Mouse (Mus musculus) urinary bladder, postnatal 10 days (tissue): ENCODE data around the gene Gm13288.
"Not testable (repeated sequence)": the region's sequence is repeated elsewhere in the genome, so short reads cannot be mapped to it uniquely, and the experiment has no call there.

ENCODE experiments used
- DNase-seq: peaks from one replicate; pipeline ENCODE4 v3.0.0; 2022; ENCODE audit warnings: low spot score

Gm13288 gene

DNA sequence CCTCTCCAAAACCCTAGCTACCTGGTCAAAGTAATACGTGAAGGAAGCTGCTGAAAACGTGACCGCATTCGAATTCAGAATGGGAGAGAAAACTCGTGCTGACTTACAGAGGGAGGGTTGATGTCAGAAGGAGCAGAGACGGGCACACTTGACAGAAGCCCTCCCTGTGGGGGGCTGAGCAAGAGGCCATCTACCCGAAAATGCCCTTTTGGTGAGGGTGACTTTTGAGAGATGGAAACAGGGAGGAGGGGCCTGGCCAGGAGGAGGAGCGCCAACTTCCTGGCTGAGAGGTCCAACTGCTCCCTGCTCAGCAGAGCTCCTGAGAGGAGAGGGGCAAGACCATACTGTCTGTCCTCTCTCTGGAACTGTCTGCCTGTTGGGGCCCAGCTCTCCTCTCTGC is at the start of gene Gm13288:
Gene Gm13288 (plus strand): TSS at position 301 of the 400 bp plus-strand sequence.
- DNase-seq: not testable (repeated sequence)

DNA sequence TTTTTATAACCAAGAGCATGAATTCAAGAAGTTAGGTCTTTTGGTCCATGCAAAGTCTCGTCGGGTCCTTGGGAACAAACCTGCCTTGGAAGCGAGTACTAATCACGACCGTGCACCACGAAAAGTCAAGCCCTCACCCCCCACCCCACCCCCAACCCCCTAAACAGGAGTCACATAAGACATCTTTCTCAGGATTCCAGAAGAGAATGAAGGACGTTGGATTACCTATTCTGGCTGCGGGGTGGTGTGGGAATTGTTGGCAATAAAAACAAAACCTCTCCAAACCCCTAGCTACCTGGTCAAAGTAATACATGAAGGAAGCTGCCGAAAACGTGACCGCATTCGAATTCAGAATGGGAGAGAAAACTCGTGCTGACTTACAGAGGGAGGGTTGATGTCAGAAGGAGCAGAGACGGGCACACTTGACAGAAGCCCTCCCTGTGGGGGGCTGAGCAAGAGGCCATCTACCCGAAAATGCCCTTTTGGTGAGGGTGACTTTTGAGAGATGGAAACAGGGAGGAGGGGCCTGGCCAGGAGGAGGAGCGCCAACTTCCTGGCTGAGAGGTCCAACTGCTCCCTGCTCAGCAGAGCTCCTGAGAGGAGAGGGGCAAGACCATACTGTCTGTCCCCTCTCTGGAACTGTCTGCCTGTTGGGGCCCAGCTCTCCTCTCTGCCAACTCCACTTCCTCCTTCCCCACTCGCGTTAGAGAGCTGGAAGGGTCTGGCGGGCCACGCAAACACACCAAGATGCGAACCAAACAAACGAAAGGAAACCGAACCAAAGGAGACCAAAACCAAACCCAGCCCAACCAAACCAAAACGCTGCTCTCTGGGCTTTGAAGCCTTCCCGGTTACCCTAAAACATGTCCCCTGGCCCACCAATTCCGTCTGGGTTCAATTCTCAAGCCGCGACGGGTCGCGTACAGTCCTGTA is 48.5 kb upstream of the Gm13288 start:
- not testable (repeated sequence) for DNase-seq

GRCm38 (mm10) chr4:88757628-88758031 is 47.7 kb upstream of the Gm13288 start:
- DNase-seq: peak; percentile 88

- DNase-seq: not testable (repeated sequence)
These were observed 46.6 kb upstream of the Gm13288 start for GRCm38 (mm10) chr4:88758751-88759150.

- peak; percentile 41 for DNase-seq
These were observed 45.6 kb upstream of the Gm13288 start, which contains the start of gene Gm13283 for GRCm38 (mm10) chr4:88759610-88760268. Gm13283 (plus strand) TSS chr4:88760119.

- not testable (repeated sequence) for DNase-seq
These were observed 44.9 kb upstream of the Gm13288 start for GRCm38 (mm10) chr4:88760431-88760830.

GRCm38 (mm10) chr4:88761776-88762175 is 43.6 kb upstream of the Gm13288 start:
- DNase-seq: peak; percentile 76

GRCm38 (mm10) chr4:88762341-88762740 is 43.0 kb upstream of the Gm13288 start:
- not testable (repeated sequence) for DNase-seq

DNA sequence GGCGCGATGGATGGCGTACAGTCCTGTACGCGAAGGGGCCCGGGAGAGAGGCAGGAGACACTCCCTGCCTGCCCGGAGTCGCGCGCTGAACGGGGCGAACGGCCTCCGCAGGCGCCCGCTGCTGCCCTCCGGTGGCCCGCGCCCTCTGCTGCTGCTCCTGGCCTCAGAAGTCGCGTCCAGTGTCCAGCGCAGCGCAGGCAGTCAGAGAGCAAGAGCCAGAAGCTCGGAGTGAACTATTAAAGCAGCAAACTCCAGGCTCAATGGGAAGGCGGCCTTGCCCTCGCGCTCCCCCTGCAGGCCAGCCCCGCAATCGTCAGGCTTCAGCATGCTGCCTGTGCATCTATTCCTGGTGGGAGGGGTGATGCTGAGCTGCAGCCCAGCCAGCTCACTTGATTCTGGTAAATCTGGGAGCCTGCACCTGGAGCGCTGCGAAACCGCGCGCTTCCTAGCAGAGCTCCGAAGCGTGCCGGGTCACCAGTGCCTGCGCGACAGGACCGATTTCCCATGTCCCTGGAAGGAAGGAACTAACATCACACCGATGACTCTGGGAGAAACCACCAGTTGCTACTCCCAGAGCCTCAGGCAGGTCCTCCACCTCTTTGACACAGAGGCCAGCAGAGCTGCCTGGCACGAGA is 41.8 kb upstream of the Gm13288 start:
- not testable (repeated sequence) for DNase-seq

- DNase-seq: not testable (repeated sequence)
These were observed 31.8 kb upstream of the Gm13288 start, which contains the start of gene Gm13290 for GRCm38 (mm10) chr4:88773534-88773933. Gm13290 (plus strand) TSS chr4:88773834.

- not testable (repeated sequence) for DNase-seq
These were observed 28.7 kb upstream of the Gm13288 start, which contains the start of gene Gm13289 for GRCm38 (mm10) chr4:88776622-88777021. Gm13289 (plus strand) TSS chr4:88776922.

DNA sequence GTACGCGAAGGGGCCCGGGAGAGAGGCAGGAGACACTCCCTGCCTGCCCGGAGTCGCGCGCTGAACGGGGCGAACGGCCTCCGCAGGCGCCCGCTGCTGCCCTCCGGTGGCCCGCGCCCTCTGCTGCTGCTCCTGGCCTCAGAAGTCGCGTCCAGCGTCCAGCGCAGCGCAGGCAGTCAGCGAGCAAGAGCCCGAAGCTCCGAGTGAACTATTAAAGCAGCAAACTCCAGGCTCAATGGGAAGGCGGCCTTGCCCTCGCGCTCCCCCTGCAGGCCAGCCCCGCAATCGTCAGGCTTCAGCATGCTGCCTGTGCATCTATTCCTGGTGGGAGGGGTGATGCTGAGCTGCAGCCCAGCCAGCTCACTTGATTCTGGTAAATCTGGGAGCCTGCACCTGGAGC is 25.8 kb upstream of the Gm13288 start, which contains the start of gene Gm13272:
Gene Gm13272 (plus strand): TSS at position 301 of the 400 bp plus-strand sequence.
- not testable (repeated sequence) for DNase-seq

DNA sequence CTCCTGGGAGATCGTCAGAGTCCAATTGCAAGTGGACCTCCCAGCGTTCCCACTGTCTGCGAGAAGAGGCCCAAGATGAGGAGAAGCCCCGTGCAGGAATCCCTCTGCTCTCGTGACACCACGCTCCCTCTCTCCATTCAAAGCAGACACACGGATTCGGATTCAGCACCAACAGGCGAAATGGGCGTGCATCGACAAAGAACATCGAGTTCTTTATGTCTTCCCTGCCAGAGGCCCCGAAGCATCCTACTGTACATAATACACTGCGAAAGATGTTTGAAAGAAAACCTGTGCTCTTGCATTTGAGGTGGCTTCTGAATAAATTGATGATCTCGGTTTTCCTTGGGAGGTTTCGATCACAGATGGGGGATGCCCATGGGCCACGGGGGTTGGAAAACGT is 25.0 kb upstream of the Gm13288 start:
- not testable (repeated sequence) for DNase-seq

DNA sequence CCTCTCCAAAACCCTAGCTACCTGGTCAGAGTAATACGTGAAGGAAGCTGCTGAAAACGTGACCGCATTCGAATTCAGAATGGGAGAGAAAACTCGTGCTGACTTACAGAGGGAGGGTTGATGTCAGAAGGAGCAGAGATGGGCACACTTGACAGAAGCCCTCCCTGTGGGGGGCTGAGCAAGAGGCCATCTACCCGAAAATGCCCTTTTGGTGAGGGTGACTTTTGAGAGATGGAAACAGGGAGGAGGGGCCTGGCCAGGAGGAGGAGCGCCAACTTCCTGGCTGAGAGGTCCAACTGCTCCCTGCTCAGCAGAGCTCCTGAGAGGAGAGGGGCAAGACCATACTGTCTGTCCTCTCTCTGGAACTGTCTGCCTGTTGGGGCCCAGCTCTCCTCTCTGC is 23.5 kb upstream of the Gm13288 start, which contains the start of gene Ifnz:
Gene Ifnz (plus strand): TSS at position 301 of the 400 bp plus-strand sequence.
- not testable (repeated sequence) for DNase-seq

- DNase-seq: not testable (repeated sequence)
These were observed 23.0 kb upstream of the Gm13288 start for GRCm38 (mm10) chr4:88782335-88782734.

DNA sequence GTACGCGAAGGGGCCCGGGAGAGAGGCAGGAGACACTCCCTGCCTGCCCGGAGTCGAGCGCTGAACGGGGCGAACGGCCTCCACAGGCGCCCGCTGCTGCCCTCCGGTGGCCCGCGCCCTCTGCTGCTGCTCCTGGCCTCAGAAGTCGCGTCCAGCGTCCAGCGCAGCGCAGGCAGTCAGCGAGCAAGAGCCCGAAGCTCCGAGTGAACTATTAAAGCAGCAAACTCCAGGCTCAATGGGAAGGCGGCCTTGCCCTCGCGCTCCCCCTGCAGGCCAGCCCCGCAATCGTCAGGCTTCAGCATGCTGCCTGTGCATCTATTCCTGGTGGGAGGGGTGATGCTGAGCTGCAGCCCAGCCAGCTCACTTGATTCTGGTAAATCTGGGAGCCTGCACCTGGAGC is 19.9 kb upstream of the Gm13288 start, which contains the start of gene Gm13276:
Gene Gm13276 (plus strand): TSS at position 301 of the 400 bp plus-strand sequence.
- DNase-seq: not testable (repeated sequence)

- not testable (repeated sequence) for DNase-seq
These were observed 16.9 kb upstream of the Gm13288 start, which contains the start of gene Gm13277 for GRCm38 (mm10) chr4:88788402-88788801. Gm13277 (plus strand) TSS chr4:88788632.

- DNase-seq: not testable (repeated sequence)
These were observed 14.1 kb upstream of the Gm13288 start, which contains the start of gene Gm13278 for GRCm38 (mm10) chr4:88791250-88791649. Gm13278 (plus strand) TSS chr4:88791550.

DNA sequence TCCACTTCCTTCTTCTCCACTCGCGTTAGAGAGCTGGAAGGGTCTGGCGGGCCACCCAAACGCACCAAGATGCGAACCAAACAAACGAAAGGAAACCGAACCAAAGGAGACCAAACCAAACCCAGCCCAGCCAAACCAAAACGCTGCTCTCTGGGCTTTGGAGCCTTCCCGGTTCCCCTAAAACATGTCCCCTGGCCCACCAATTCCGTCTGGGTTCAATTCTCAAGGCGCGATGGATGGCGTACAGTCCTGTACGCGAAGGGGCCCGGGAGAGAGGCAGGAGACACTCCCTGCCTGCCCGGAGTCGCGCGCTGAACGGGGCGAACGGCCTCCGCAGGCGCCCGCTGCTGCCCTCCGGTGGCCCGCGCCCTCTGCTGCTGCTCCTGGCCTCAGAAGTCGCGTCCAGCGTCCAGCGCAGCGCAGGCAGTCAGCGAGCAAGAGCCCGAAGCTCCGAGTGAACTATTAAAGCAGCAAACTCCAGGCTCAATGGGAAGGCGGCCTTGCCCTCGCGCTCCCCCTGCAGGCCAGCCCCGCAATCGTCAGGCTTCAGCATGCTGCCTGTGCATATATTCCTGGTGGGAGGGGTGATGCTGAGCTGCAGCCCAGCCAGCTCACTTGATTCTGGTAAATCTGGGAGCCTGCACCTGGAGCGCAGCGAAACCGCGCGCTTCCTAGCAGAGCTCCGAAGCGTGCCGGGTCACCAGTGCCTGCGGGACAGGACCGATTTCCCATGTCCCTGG is 11.2 kb upstream of the Gm13288 start, which contains the start of gene Gm13275:
Gene Gm13275 (plus strand): TSS at position 552 of the 740 bp plus-strand sequence.
- DNase-seq: peak; percentile 40

DNA sequence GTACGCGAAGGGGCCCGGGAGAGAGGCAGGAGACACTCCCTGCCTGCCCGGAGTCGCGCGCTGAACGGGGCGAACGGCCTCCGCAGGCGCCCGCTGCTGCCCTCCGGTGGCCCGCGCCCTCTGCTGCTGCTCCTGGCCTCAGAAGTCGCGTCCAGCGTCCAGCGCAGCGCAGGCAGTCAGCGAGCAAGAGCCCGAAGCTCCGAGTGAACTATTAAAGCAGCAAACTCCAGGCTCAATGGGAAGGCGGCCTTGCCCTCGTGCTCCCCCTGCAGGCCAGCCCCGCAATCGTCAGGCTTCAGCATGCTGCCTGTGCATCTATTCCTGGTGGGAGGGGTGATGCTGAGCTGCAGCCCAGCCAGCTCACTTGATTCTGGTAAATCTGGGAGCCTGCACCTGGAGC is 8.2 kb upstream of the Gm13288 start, which contains the start of gene Gm13279:
Gene Gm13279 (plus strand): TSS at position 301 of the 400 bp plus-strand sequence.
- DNase-seq: not testable (repeated sequence)
